Mouse (Mus musculus): ENCODE data around the gene Txlnb.
"Not testable (repeated sequence)": the region's sequence is repeated elsewhere in the genome, so short reads cannot be mapped to it uniquely, and the experiment has no call there.

Gene Txlnb

DNA sequence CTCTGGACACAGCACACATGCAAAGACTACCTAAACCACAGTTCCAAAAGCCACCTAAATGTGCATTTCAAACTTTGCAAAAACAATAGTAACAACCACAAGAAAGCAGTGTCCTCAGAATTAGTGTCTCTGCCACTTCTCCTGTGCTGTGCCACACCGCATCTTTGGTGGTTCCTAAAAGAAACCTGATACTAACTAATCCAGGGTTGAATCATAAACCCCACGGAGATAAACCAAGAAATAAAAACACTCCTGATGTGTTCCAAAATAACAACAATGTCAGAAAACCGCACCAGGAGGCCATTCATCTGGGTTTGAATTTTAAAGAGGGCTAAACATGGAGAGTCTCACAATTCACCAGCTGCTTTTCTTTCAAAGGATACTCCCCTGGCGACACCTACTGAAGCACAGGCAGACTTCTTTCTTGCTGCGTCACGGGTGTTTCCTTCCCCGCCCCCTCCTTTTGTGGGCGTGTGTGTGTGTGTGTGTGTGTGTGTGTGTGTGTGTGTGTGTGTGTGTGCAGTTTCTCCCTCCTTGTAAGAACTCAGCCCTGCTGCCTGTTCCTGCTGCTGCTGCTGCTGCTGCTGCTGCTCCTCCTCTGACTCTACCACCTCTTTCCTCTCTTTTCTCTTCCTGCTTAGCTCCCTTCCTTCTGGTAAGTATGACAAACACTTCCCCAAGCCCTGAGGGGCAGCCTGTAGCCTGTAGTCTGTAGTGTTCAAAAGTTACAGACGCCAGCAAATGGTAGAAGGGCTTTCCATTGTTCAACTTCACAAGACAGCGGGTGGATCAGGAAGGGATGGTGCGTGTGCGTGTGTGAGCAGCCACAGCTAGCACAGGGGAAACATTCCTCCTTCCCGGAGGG, at the start of gene Txlnb:
Txlnb (plus strand) TSS at position 460 of the 865 bp plus-strand sequence.
- peak; percentile 69 for DNase-seq

DNA sequence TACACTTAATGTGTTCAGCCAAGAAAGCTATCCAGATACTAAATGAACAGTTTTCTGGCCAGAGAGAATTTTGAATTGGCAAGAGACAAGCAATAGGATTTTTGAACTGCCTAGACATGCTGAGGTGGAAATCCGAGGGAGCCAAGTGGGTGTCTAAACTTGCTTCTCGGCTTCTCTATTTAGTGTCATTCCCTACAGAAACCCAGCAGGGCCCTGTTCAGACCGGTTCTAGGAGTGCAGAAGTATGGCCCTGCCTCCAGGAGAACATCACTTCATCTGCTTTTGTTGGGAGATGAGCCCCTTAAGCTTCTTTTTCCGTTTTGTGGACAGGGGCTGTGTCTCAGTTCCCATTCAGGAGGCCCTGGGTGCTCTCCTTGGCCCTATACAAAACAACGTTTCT, 43.5 kb upstream of the Txlnb start:
- no peak for DNase-seq

DNA sequence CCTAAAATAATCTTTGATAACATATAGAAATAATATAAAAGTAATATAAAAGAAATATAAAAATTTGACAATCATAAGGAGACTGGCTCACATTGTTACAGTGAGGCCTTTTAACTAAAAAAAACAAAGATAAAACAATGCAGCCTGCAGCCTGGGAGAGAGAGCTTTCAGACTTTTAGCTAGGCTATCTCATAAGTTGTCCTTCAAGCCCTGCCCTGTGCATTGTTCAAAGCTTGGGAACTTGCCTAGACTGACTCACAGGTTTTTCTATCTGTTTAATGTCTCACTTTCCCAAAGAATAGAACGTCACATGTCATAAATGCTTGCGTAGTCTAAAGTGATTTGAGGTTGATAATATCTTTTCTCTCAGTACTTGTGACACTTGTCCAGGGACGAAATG, 36.3 kb upstream of the Txlnb start:
- DNase-seq, result no peak

DNA sequence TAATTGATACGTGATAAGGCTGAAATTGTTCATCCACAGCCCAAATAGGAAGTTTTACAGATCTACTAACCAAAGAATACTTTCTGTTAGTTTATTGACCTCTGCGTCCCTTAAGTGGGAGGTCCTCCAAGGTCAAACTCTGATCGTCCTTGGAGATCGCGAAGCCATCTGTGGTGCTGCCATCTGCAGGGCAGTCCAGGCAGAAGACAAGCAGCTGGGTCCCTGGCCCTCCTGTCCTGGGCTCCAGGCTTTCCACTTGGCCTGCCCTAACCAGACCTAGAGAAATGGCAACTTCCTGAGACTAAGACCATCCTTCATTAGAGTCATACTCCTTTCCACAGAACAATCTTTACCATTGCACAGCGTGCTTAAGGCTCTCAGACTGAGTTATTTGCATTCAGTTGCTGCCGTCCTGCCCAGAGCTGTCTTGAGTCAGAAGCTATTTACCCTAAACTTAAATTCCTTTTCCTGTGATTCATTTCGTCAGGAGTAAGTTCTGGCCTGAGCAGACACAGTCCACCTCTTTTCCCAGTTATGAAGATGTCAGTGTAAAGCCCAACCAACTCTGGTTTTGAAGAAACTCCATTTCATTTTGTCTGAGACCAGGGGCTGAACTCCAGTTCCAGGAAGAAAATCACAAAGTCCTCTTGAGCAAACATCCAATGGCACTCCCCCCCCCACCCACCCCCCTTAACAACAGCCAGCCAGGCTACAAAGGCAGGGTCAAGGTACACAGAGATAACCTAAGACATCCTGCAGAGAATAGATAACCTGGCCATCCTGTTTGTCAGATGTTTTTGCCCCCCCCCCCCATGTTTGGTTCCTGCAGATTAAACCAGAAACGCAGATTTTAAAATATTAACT, 35.0 kb upstream of the Txlnb start:
- peak; percentile 25 for DNase-seq

DNA sequence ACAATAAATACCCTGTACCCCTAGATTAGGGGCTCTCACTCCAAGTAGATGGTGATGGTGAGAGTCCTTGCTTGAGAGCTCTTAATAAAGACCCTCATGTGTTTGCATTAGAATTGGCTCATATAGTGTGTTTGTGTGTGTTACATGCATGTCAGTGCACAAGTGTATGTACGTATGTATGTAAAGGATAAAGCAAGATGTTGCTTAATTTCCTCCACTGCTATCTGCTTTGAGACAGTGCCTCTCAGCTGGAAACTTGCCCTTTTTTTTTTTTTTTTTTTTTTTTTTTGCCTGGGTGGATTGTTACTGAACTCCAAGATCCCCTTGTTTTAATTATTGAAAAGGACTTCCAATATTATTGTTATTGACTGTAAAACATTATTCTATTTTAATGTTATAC, 34.4 kb upstream of the Txlnb start:
- DNase-seq, result no peak

DNA sequence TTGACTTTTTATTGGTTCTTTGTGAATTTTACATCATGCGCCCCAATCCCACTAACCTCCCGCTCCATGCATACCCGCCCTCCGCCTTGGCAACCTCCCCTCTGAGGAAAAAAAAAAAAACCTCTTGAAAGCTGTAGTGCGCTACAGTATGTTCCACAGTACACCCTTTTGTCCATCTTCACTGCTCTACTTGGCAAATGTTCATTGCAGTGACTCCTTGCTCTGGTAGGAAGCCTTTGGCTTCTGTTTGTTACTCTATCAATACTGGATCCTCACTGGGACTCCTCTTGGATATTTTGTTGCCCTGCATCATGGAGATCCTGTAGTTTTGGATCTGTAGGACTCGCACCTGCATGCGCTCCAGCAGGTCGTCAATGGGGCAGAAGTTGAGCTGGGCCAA, 33.1 kb upstream of the Txlnb start:
- DNase-seq, result no peak

DNA sequence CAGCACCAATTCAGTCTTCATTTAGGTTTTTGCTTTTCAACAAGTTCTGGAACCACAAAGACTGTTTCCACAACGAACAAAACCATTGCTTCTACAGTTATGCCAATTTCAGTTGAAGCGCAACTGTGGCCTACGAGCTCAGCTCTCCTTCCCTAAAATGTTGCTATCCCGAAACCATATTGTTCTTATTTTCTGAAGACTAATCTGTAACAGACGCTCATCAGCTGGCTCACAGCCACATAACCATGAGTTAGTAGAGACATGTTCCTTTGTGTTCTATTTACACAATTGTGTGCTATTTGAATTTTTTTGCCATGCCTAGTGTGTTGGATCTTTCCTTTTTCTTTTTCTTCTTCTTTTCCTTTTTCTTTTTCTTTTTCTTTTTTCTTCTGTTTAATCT, 26.2 kb upstream of the Txlnb start:
- no peak for DNase-seq

DNA sequence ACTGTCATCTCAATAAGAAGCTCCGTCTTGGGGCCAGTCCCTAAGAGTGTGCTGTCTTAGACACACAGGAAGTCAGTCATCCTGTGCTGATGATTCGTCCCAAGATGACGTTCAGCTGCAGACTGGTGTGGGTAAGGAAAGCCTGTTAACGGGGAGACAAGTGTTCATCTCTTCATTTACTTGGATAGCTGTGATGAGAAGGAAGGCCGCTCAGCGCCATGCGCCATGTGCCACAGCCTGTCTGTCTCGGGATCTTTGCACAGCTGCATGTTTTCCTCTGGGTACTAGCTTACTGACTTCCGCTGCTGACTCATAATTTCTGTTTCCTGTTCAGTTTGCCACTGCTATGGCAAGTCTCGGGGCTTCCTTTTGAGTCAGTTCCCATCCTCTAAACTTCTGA, 23.7 kb upstream of the Txlnb start:
- peak; percentile 21 for DNase-seq

DNA sequence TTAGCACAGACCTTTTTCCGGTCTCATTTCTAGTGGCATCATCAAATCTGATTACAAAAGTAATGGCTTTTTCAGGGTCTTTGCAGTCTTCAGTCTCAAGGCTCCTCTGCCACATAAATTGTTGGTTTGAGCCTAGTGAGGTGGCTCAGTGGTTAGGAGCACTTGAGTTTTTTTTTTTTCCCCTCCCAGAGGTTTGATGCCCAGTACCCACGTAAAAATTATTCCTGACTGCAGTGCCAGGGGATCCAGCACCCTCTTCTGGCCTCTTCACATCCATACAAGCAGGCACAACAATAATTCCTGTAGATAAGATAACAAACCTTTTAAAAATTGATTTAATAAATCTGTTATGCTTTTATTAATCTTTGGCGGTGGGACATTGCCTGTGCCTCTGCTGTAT, 21.7 kb upstream of the Txlnb start:
- DNase-seq, result no peak

DNA sequence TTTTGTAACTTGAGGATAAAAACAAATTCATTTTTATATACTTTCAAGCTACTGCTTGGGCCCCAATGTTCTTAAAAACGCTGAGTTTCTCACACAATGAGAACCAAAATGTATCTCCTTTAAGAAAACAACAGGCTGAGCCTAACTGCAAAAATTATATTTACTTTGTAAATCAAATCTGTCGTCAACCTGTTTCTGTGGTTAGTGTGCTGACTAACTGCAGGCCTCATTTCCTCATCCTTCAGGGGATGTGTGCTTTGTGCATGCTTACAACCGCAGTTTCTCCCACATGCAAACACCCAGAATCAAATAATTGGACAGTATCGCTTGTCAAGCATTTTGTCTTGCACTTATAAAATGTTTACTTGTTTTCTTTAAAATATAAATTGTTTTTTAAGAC, 20.9 kb upstream of the Txlnb start:
- no peak for DNase-seq

DNA sequence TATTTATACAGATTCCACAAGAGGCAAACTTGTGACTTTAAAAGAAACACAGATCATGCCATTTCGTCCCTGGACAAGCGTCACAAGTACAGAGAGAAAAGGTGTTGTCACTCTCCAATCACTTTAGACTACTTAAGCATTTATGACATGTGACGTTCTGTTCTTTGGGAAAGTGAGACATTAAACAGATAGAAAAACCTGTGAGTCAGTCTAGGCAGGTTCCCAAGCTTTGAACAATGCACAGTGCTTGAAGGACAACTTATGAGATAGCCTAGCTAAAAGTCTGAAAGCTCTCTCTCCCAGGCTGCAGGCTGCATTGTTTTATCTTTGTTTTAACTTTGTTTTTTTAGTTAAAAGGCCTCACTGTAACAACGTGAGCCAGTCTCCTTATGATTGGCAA, 19.3 kb upstream of the Txlnb start:
- DNase-seq, result not testable (repeated sequence)

DNA sequence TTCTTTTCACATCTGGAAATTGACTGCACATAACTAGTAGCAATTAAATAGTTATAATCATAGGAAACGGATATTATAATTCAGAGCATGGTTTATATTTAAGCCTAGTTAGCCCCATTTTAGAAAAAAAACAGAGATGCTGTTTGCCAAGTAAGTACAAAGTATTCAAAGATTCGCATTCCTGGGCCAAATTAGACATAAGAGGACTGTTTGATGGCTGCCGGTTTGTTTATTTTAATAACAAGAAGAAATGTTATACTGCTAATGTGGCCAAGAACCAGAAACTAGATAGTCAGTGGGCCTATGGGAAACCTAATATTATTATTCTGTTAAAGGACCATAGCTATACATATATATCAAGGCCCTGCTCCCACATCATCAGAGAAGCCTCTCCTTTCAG, 9.3 kb upstream of the Txlnb start:
- DNase-seq, result no peak

DNA sequence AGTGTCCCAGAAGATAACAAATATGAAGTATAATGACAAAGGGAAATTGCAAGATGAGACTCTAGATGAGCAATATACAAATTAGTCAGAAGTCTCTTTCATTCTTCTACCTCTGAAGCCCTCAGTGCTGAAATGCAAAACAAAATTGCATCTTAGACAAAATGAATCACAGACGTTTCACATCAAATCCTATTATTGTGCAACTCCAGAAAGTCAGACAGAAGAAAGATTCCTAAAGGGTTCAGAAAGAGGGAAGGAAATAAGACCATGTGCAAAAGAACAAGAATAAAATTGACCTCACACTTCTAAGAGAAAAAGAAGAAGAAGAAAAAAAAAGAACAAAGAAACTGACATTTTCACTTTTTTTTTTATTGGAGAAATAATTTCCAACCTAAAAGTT, 8.1 kb upstream of the Txlnb start:
- no peak for DNase-seq

DNA sequence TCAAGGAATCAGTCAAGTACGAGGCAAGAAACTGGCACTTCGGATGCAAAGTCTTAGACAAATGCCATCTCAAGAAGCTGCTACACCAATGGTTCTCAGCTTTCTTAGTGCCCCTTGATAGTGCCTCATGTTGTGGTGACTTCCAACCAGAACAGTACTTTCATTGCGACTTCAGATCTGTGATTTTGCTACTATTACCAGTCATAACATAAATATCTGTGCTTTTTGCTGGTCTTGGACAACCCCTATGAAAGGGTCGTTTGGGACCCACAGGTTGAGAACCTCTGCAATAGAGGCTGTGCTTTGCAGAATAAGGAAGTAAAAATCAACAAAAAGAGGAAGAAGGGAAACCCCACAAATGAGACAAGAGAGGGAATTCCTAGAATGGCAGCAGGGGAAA, 7.7 kb upstream of the Txlnb start:
- DNase-seq, result no peak

DNA sequence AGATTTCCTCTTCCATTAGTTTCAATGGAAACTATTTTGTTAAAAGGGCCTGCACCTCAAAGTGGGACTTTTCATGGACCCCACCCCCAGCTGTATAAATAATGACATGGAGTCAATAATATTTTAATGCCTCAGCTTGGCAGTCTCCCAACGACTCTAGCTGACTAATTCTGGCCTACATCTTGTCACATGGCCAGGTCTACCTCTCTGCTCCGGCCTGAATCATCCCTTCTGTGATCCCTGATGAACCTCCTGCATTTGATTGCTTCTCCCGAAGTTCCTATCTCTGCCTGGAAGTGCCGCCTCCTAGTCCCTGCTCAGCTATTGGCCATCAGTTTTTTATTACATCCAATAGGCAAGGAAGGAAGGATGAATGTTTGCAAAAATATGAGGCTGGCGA, 2.1 kb upstream of the Txlnb start:
- DNase-seq, result no peak

DNA sequence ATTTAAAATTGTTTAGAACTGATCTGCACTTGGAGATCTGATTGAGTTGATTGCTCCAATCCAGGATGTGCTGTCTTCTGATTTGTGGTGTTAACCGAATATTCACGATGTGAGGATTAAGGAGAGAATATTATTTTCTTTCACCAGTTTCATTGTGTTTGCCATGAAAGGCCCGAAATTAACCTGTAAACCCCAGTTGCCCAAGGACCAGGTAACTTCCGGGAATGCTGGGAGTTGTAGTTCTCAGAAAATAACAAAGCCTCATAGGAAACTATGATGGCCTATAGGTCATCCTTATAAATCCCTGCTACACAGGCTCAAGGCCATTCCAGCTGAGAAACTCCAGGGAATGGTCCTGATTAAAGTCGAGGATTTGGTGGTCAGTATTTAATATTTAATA, 1.6 kb upstream of the Txlnb start:
- DNase-seq, result no peak

DNA sequence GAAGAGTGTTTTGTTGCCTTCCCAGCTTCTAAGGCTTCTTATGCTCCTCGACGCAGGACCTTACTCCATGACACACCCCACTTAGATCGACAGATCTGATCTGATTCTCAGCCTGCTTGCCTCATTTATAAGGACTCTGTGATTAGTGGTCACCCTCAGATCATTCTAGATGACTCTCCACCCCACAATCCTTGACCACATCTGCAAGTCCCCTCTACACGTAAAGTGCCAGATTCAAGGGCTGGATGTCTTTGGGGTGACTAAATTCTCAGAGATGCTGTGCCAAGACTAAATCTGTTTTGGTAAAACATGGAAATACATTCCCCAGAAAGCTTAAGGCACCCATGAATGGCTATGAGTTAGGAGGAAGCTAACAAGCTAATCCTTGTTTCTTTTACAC, 799 bp upstream of the Txlnb start:
- DNase-seq, result no peak

DNA sequence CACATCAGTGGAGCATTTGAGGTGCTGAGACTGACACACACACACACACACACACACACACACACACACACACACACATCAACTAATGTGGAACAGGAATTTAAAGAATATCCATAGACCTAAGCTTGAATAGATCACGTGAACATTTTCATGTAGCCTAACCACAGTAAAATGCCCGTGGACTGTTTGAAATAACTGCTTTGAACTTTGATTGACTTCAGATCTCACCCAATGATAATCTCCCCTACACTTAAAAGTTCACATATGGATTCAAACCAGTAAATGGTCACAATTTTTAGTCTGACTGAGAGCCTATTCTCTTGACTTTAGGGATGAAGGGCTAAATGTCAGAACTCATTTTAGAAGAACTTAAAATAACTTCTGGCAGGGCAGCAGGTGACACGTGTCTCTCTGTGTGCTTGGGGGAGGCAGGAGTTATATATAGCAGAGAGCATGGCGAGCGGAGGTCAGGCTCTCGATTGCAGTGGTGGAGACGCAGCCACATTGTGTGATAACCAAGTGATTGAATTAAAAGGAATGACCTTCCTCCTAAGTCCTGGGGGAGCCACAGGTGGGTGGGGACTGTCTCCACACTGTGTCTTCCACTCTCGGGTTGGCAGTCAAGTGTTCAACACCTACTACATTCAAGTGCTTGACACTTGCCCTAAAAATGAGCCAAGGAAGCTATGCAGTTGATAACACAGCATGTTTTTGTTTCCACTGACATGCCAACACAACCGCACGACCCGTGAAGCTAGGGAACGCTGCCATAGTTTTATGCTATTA, 1.0 kb downstream of the Txlnb start:
- no peak for DNase-seq

DNA sequence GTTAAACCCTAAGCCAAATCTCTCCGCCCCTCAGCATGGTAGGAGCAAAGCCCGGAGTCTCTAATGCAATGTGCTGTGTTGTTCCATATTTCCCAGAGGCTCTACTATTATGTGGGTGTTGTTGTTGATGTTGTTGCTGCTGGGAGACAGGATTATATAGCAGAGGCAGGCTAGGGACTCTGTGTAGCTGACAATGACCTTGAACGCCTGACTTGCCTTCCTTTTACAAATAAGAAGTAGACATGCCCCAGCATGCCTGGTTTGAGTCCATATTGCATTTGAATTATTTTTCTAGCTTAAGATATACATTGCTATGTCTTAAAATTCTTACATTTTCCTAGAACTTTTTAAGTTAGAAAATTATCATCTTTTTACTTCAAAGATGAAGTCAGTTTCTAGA, 1.7 kb downstream of the Txlnb start:
- no peak for DNase-seq

DNA sequence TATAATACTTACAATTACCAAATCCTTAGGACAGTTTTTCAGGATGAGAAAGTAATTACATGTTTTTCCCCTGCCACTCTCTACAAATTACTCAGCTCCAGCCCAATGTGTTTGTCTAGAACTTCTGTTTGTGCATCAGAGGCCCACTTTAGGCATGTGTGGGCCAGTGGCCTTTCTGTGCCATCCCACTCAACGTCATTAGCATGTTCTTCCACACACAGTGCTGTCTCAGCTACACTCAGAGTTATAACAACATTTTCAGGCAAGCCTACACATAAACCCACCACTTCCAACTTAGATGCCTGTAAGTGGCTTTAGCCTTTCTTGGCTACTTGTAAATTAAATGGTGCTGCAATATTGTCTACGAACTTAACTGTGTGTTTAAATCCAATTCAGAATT, 5.8 kb downstream of the Txlnb start:
- no peak for DNase-seq

DNA sequence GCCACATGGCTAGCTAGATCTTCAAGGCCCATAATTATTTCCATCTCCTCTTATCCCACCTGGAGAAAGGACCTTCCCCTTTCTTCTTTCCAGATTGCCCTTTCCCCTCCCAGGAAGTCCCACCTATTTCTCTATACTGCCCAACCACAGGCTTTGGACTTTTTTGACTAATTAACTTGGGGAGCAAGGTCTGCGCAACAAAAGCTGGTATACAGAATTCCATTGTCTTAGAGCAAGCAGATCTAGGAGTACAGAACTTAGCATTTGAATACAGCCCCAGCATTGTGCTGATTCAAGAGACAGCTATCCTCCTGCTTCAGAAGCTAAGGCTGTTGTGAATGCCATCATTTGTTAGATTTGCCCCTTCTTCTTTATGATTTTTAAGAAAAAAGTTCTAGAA, 12.5 kb downstream of the Txlnb start:
- DNase-seq, result no peak

DNA sequence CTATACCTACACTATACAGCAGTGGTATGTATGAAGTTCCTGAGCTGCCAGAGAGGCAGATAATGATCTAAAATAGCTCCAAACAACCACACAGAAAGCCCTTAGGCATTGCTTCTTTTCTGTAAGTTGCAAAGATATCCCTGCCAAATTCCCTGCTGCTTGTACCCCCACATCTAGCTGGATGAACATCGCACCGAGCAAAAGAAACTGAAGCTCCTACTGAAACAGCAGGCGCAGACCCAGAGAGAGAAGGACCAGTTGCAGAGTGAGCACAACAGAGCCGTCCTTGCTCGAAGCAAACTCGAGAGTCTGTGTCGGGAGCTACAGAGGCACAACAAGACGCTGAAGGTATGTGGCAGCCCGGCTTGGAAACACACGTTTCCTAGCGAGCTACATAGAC, 19.0 kb downstream of the Txlnb start:
- DNase-seq, result no peak

DNA sequence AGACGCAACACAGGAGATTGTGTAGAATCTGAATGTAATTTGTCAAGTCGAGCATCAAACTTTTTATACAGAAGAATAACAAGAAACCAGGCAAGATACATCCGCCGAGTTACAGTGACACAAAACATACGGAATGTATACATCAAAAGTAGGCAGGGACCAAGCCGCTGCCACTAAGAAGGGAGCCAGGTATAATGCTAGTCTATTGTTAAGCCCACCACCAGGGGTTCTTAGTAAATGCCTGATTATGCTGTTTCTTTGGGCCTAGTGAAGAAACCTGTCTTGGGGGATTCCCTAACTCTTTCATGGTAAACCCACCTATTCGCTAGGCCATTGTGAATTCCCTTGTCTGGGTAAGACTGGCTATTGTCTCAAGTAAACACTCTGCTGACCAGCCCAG, 24.4 kb downstream of the Txlnb start:
- DNase-seq, result not testable (repeated sequence)

All from liver (tissue).